Mouse (Mus musculus): Measurements from ENCODE around the gene Mc1r. TPM values are rescaled to one million over a fixed set of nuclear protein-coding genes. Genes with fewer than 3 reads are reported as not detected.

Gene Mc1r
- not detected in 2 replicates for polyA plus RNA-seq (2016; fragmentation: Nextera tagmentation; extraction: Ambion mirVana)

DNA sequence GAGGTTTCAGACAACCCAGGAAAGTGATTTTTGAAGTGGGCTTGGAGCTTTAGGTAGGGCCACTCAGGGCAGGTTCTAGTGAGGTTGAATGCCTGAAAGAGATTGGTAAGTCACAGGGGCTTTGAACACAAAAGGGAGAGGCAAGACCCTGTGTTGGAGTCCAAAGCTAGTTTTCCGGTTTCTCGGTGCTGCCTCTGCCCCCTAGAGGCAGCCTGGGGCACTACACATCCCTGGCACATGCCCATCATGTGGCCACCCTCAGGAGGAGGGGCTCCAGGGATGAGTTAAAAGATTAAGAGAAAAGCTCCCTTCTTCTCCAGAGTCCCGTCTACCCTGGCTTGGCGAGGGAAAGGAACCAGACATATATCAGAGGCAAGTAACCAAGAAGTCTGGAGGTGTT is at the start of gene Mc1r:
TSS of gene Mc1r (plus strand) at position 322 of the 400 bp plus-strand sequence.
- Histone ChIP-seq H3K36me3 (peaks cover 17% of the 10 kb centered on the region), H3K4me1 (replicated peaks) (peaks cover 3% of the 10 kb centered on the region), H3K9me3 (no peaks in the 10 kb centered on the region), H3K27ac (no peak within 1 kb of the TSS), H3K4me3 (replicated peaks) (no peak within 1 kb of the TSS), H3K27me3 (peaks cover 44% of the 10 kb centered on the region), H3K4me2 (no peak within 1 kb of the TSS), H3K9ac (replicated peaks) (no peak within 1 kb of the TSS)
- no peak for ATAC-seq (ENCODE audit: insufficient number of reproducible peaks, insufficient read depth, low FRiP score, low TSS enrichment, low read depth)
- 15% methylated on average over 4 of the region's 4 CpGs for WGBS

- no peak overlapping the region for H3K4me2 ChIP-seq
- no peaks in the 10 kb centered on the region for H3K36me3 ChIP-seq
- WGBS, result 44% methylated on average over 12 of the region's 12 CpGs
- H3K4me3 ChIP-seq (replicated peaks), result no peak overlapping the region
- no peaks in the 10 kb centered on the region for H3K9me3 ChIP-seq
- no peak for ATAC-seq (ENCODE audit: insufficient number of reproducible peaks, insufficient read depth, low FRiP score, low TSS enrichment, low read depth)
- no peak overlapping the region for H3K9ac ChIP-seq (replicated peaks)
- no peaks in the 10 kb centered on the region for H3K4me1 ChIP-seq (replicated peaks)
- H3K27me3 ChIP-seq, result no peaks in the 10 kb centered on the region
- H3K27ac ChIP-seq, result no peak overlapping the region
These were observed 45.7 kb upstream of the Mc1r start for GRCm38 (mm10) chr8:123361082-123361739.

GRCm38 (mm10) chr8:123373403-123374238 is 33.3 kb upstream of the Mc1r start, which contains the start of gene Tcf25:
Gene Tcf25 (plus strand): TSS chr8:123373753.
- ATAC-seq (ENCODE audit: insufficient number of reproducible peaks, insufficient read depth, low FRiP score, low TSS enrichment, low read depth), result peak; percentile 88
- peak within 1 kb of the TSS; percentile 71 for H3K4me3 ChIP-seq (replicated peaks)
- WGBS, result under 1% methylated on average over 75 of the region's 75 CpGs
- H3K27ac ChIP-seq, result peak within 1 kb of the TSS; percentile 97
- peak within 1 kb of the TSS; percentile 81 for H3K4me2 ChIP-seq
- H3K9me3 ChIP-seq, result no peaks in the 10 kb centered on the region
- H3K36me3 ChIP-seq, result peaks cover 8% of the 10 kb centered on the region
- peaks cover 15% of the 10 kb centered on the region for H3K4me1 ChIP-seq (replicated peaks)
- peak within 1 kb of the TSS; percentile 77 for H3K9ac ChIP-seq (replicated peaks)
- no peaks in the 10 kb centered on the region for H3K27me3 ChIP-seq

DNA sequence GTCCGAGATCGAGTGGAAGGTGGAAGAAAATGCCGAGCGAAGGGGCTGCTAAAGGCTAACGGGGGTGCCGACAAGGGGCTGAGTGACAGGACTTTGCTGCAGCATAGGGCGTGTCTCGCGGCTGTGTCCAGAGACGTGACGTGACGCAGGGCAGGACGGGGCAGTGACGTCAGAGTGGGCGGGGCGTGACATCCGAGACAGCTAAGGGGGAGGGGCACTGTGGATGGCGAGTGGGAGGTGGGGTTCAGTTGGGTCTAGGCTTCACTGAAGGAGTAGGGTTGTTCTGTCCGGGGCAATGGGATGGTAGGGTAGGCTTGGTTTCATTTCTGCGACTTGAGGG is 32.7 kb upstream of the Mc1r start:
- H3K4me3 ChIP-seq (replicated peaks), result peak overlapping the region; percentile 71
- whole genome bisulfite sequencing, result under 1% methylated on average over 20 of the region's 20 CpGs
- H3K9me3 ChIP-seq, result no peaks in the 10 kb centered on the region
- ATAC-seq (ENCODE audit: insufficient number of reproducible peaks, insufficient read depth, low FRiP score, low TSS enrichment, low read depth), result peak; percentile 81
- H3K27me3 ChIP-seq, result no peaks in the 10 kb centered on the region
- H3K4me1 ChIP-seq (replicated peaks), result peaks cover 15% of the 10 kb centered on the region
- peak overlapping the region; percentile 81 for H3K4me2 ChIP-seq
- H3K36me3 ChIP-seq, result peaks cover 8% of the 10 kb centered on the region
- H3K9ac ChIP-seq (replicated peaks), result peak overlapping the region; percentile 77
- peak overlapping the region; percentile 97 for H3K27ac ChIP-seq

GRCm38 (mm10) chr8:123375701-123376100 is 31.2 kb upstream of the Mc1r start:
- H3K9ac ChIP-seq (replicated peaks), result no peak overlapping the region
- H3K4me3 ChIP-seq (replicated peaks), result no peak overlapping the region
- no peak overlapping the region for H3K27ac ChIP-seq
- H3K36me3 ChIP-seq, result peaks cover 8% of the 10 kb centered on the region
- peaks cover 15% of the 10 kb centered on the region for H3K4me1 ChIP-seq (replicated peaks)
- no peak overlapping the region for H3K4me2 ChIP-seq
- H3K9me3 ChIP-seq, result no peaks in the 10 kb centered on the region
- WGBS, result 78% methylated on average over 10 of the region's 10 CpGs
- H3K27me3 ChIP-seq, result no peaks in the 10 kb centered on the region
- no peak for ATAC-seq (ENCODE audit: insufficient number of reproducible peaks, insufficient read depth, low FRiP score, low TSS enrichment, low read depth)

GRCm38 (mm10) chr8:123376106-123376505 is 30.8 kb upstream of the Mc1r start:
- no peak overlapping the region for H3K4me3 ChIP-seq (replicated peaks)
- H3K36me3 ChIP-seq, result peaks cover 12% of the 10 kb centered on the region
- no peak overlapping the region for H3K27ac ChIP-seq
- no peak for ATAC-seq (ENCODE audit: insufficient number of reproducible peaks, insufficient read depth, low FRiP score, low TSS enrichment, low read depth)
- no peak overlapping the region for H3K9ac ChIP-seq (replicated peaks)
- 76% methylated on average over 8 of the region's 8 CpGs for WGBS
- peaks cover 15% of the 10 kb centered on the region for H3K4me1 ChIP-seq (replicated peaks)
- H3K9me3 ChIP-seq, result no peaks in the 10 kb centered on the region
- no peaks in the 10 kb centered on the region for H3K27me3 ChIP-seq
- H3K4me2 ChIP-seq, result no peak overlapping the region

- peaks cover 64% of the 10 kb centered on the region for H3K36me3 ChIP-seq
- no peak overlapping the region for H3K27ac ChIP-seq
- no peaks in the 10 kb centered on the region for H3K27me3 ChIP-seq
- H3K9me3 ChIP-seq, result no peaks in the 10 kb centered on the region
- H3K4me2 ChIP-seq, result no peak overlapping the region
- H3K4me3 ChIP-seq (replicated peaks), result no peak overlapping the region
- no peak overlapping the region for H3K9ac ChIP-seq (replicated peaks)
- WGBS, result 96% methylated on average over 4 of the region's 4 CpGs
- H3K4me1 ChIP-seq (replicated peaks), result no peaks in the 10 kb centered on the region
- no peak for ATAC-seq (ENCODE audit: insufficient number of reproducible peaks, insufficient read depth, low FRiP score, low TSS enrichment, low read depth)
These were observed 25.2 kb upstream of the Mc1r start for GRCm38 (mm10) chr8:123381711-123382110.

DNA sequence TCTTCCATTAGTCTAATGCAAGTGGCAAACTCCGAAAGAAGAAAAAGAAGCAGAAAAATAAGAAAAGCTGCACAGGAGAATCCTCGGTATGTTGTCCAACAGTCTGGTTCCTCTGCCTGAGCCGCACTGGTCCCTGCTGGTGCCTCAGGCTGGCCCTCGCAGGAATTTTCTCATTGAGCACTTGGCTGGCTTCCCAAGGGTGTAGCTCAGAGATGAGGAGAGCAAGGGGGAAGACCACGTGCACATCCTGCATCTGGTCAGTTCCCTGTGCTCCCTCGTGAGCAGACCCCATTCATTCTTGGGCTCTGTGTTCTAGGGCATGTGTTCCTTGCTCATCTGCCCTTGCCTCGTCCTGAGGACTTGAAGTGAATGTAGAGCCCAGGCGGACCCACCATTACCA is 24.4 kb upstream of the Mc1r start:
- no peaks in the 10 kb centered on the region for H3K27me3 ChIP-seq
- H3K36me3 ChIP-seq, result peaks cover 68% of the 10 kb centered on the region
- H3K4me1 ChIP-seq (replicated peaks), result no peaks in the 10 kb centered on the region
- H3K27ac ChIP-seq, result no peak overlapping the region
- no peak overlapping the region for H3K9ac ChIP-seq (replicated peaks)
- H3K4me3 ChIP-seq (replicated peaks), result no peak overlapping the region
- no peaks in the 10 kb centered on the region for H3K9me3 ChIP-seq
- ATAC-seq (ENCODE audit: insufficient number of reproducible peaks, insufficient read depth, low FRiP score, low TSS enrichment, low read depth), result no peak
- WGBS, result 92% methylated on average over 8 of the region's 8 CpGs
- no peak overlapping the region for H3K4me2 ChIP-seq

GRCm38 (mm10) chr8:123384883-123385540 is 21.9 kb upstream of the Mc1r start:
- ATAC-seq (ENCODE audit: insufficient number of reproducible peaks, insufficient read depth, low FRiP score, low TSS enrichment, low read depth), result no peak
- H3K9me3 ChIP-seq, result no peaks in the 10 kb centered on the region

DNA sequence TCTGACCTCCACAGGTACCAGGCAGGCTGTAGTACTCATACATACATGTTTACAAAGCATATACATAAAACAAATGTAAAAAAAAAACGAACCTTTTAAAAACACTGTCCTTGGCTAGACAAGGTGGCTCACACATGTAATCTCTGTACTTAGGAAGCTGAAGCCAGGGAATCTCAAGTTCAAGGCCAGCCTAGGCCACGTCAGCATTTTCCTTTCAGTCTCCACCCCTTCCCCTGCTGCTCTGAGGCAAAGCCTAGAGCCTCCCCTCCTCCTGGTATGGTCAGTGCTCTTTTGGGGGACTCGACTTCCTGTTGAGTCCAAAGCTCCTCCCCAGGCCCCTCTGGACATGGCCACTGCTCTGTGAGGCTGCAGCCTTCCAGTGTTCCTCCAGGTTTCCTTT is 19.9 kb upstream of the Mc1r start:
- Histone ChIP-seq H3K9me3 (no peaks in the 10 kb centered on the region), H3K4me2 (no peak overlapping the region), H3K27me3 (no peaks in the 10 kb centered on the region), H3K36me3 (peaks cover 100% of the 10 kb centered on the region), H3K9ac (replicated peaks) (no peak overlapping the region), H3K4me1 (replicated peaks) (no peaks in the 10 kb centered on the region), H3K4me3 (replicated peaks) (no peak overlapping the region), H3K27ac (no peak overlapping the region)
- ATAC-seq (ENCODE audit: insufficient number of reproducible peaks, insufficient read depth, low FRiP score, low TSS enrichment, low read depth), result no peak
- WGBS, result 83% methylated on average over 3 of the region's 3 CpGs

More at GRCm38 (mm10) chr8:123384883-123385540, 21.9 kb upstream of the Mc1r start:
- H3K9ac ChIP-seq (replicated peaks), result no peak overlapping the region
- no peak overlapping the region for H3K4me3 ChIP-seq (replicated peaks)
- peaks cover 93% of the 10 kb centered on the region for H3K36me3 ChIP-seq
- no peak overlapping the region for H3K27ac ChIP-seq
- H3K4me2 ChIP-seq, result no peak overlapping the region
- 75% methylated on average over 9 of the region's 9 CpGs for WGBS
- no peaks in the 10 kb centered on the region for H3K27me3 ChIP-seq
- H3K4me1 ChIP-seq (replicated peaks), result no peaks in the 10 kb centered on the region

DNA sequence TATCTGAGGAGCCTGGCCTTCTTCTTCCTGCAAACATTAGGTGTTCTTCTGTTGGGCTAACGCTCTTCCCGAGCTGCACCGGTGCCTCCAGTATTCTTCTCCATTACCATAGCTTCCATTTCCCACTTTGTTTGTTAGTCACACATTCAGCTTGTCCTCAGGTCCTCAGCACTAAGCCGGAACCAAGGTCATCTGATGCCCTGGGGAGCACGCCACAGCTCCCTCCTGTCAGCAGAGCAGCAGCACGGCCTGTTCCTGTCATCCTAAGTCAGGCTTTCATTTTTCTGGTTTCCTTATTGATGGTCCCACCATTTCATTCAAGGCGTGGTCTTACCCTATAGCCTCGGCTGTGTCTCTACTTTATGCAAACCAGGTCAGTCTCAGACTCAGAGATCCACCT is 19.1 kb upstream of the Mc1r start:
- H3K4me2 ChIP-seq, result no peak overlapping the region
- no peak overlapping the region for H3K4me3 ChIP-seq (replicated peaks)
- no peaks in the 10 kb centered on the region for H3K27me3 ChIP-seq
- H3K9me3 ChIP-seq, result no peaks in the 10 kb centered on the region
- peaks cover 100% of the 10 kb centered on the region for H3K36me3 ChIP-seq
- H3K27ac ChIP-seq, result no peak overlapping the region
- ATAC-seq (ENCODE audit: insufficient number of reproducible peaks, insufficient read depth, low FRiP score, low TSS enrichment, low read depth), result no peak
- H3K4me1 ChIP-seq (replicated peaks), result no peaks in the 10 kb centered on the region
- WGBS, result 89% methylated on average over 8 of the region's 8 CpGs
- H3K9ac ChIP-seq (replicated peaks), result no peak overlapping the region

Measured in limb, embryonic 12.5 days (tissue).